Mouse (Mus musculus) spleen, adult 2 months (tissue): ENCODE measurements around the gene Mrpl45.
"Not testable (repeated sequence)": the region's sequence is repeated elsewhere in the genome, so short reads cannot be mapped to it uniquely, and the experiment has no call there.

Experiments
- CTCF ChIP-seq: fragments of 200-500 bp; IDR thresholded peaks from 2 replicates; pipeline ENCODE4 v1.5.1; 2011; ENCODE audit warnings: mild to moderate bottlenecking, inconsistent platforms; ENCODE audit not compliant: insufficient read depth, insufficient read length, insufficient replicate concordance; ENCODE audit errors: extremely low read depth
- POLR2A ChIP-seq: fragments of 200-500 bp; IDR thresholded peaks from 2 replicates; pipeline ENCODE4 v1.6.1; 2011; ENCODE audit warnings: low read depth, low read length, inconsistent platforms

DNA sequence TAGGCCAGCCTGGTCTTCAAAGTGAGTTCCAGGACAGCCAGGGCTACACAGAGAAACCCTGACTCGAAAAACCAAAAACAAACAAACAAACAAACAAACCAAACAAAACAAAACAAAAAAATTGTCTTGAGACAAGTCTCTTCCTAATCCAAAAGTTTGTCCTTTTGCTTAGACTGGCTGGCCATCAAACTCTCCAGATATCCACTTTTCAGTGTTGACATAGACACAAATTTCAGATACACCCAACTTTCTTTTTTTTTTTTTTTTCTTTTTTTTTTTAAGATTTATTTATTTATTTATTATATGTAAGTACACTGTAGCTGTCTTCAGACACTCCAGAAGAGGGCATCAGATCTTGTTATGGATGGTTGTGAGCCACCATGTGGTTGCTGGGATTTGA, 2.6 kb upstream of the Mrpl45 start:
- not testable (repeated sequence) for TF ChIP-seq CTCF, POLR2A
